Mouse (Mus musculus) spleen, adult 12 weeks (tissue): ENCODE data around the gene Ddx55.
A peak's percentile ranks its signal among the peaks of the same experiment; 100 is the strongest.

Source experiments
- DNase-seq: peaks from one replicate; pipeline ENCODE4 v3.0.0; 2022; ENCODE audit warnings: low spot score

The Ddx55 gene

GRCm38 (mm10) chr5:124552558-124553307 lies at the start of gene Ddx55:
TSS of gene Ddx55 (plus strand) at chr5:124552864.
- DNase-seq: peak; percentile 81

DNA sequence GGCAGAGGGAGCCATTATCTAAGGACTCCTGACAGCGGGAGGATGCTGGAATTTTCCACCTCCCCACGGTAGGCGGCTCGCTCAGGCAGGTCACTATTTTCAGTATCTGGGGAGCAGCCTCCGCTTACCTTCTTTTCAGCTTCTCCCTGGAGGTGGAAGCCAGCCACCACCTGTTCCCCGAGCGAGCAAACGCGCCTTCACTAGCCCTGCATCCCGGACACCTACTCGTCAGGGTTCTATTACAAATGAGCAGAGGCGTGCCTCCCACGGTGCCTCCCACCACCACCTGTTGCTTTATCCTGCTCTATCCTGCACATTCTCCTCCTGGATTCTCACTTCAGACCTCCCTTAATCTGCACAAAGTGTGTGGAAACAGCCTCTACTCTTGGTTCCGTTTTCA lies 48.9 kb upstream of the Ddx55 start:
- DNase-seq: no peak

- no peak for DNase-seq
These were observed 47.4 kb upstream of the Ddx55 start for GRCm38 (mm10) chr5:124505235-124505634.

DNA sequence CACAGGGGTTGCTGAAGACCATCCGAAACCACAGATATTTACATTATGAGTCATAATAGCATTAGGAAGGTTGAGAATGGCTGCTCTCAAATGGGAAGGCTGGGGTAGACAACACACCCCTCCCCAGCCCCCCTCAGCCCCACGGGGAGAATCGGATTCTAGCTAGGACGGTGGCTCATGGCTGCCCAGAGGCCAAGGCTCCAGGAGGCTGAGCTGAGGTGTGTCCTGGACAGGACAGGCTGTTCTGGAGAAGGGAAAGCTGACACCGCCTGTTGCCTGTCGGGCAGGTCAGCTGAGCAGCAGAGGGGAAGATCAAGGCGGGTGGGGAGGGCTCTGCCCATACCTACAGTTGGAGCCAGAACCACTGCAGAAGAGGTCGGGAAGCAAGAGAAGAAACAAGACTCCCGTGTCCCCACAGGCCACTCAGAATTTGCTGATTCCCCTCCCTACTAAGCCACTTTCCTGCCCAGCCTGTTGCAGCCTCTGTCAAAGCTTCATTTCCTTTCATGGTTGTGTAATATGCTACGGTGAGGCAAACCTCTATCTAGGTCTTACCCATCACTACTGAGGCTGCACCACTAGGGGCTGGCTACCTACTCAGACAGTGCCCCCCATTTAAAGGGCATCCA lies 45.8 kb upstream of the Ddx55 start:
- no peak for DNase-seq

DNA sequence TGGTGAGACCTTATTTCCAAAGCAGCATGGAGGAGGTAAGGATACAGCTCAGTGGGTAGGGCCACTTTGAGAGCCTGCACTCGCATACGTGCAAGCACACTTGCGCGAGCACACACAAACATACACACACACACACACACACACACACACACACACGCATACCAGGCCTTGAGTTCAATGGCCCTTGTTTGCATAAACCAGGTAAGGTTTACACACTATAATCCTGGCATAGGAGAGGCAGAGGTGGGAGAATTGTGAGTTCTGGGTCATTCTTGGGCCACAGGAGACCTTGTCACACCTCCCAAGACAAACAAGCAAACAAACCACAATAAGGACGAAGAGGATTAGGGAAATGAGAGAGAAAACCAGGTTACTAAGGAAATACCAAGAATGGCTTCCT lies 43.5 kb upstream of the Ddx55 start:
- no peak for DNase-seq

DNA sequence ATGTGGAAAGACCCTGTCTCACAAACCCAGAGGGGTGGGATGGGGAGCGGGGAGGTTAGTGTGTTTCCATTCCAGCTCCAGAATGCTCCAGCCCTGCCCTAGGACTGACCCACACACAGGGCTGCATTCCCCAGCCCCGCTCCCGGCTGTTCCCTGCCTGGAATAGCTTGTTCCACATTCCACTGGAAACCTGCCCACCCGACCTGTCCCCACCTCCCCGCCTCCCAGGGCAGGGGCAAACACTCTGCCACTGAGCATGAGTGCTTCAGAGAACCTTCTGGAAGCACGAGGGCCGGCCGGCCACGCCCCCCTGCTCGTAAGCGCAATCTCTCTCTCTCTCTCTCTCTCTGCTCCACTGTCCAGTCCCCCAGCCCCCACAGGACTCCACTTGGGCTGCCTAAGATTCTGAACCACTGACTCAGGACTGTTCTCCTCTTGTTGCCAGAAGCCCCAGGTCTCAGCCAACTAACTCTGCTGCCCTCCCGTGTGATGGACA lies 42.9 kb upstream of the Ddx55 start:
- no peak for DNase-seq

DNA sequence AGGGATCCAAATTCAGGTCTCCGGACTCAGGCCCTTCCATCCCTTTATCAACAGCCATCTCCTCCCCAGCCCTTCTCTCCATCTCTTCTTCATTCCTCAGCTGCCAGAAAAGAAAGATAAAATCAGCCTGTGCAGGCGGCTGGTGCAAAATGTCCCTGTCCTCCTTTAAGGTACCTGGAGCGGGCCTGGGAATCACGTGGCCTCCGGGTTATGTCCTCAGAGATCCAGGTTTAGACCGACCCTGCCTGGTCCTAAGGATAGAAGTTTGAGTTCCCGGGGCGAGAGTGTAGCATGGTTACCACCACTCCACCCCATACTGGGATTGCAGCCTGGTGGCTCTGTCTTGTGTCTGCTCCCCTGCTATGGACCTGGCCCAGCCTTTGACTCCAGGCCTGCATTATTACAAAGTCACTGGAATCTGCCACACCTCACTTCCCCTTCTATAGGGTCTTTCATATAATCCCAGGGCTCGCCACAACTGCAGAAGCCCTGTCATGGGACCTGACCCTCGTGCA lies 42.1 kb upstream of the Ddx55 start:
- DNase-seq: no peak

- no peak for DNase-seq
These were observed 36.9 kb upstream of the Ddx55 start for GRCm38 (mm10) chr5:124515789-124516188.

- no peak for DNase-seq
These were observed 34.0 kb upstream of the Ddx55 start for GRCm38 (mm10) chr5:124518648-124519047.

DNA sequence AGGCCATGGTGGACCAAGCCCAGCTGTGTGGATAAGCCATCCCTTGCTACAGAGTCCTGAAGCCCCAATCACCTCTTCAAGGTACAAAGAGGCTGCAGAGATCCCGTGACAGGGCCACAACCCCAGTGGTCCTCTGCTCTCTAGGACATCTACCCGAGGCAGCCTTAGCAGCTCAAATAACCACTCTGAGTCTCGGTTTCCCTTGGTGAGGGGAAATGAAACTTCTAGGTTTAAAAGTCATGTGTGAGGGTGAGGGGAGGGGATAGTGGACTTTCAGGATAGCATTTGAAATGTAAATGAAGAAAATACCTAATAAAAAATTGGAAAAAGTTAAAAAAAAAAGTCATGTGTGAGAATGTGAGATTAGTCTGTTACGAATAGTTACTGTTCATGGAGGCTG lies 31.1 kb upstream of the Ddx55 start:
- no peak for DNase-seq

DNA sequence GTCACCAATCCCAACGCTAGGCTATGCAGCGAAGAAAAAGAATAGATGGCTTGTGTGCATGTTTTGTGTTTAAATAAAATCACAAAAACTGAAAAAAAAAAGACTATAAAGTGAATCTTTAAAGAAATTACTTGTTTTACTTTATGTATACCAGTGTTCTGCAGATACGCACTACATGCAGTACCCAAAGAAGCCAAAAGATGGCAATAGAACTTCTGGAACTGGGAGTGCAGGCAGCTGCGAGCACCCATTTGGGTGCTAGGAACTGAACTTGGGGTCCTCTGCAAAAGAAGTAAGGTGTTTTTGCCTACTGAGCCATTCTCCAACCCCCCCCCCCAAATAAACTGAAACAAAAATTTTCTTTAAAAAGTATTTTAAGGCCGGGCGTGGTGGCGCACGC lies 29.6 kb upstream of the Ddx55 start:
- DNase-seq: no peak

DNA sequence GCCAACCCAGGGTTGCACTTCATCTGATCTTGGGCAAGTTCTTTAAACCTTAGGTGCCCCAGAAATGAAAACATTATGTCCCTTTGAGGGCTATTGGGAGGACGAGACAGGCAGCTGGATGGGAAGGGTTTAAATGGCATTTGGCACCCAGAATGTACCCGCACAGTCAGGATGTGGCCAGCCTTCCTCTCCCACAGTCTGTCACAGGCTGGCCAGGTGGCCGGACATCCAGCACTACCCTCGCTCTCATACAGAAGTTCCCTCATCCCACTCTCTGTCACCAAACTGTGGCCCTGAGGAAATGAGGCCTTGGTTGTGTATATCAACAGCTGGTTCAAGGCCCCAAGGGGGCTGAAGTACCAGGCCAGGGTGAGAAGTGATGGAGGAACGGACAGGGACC lies 27.7 kb upstream of the Ddx55 start:
- DNase-seq: no peak

- no peak for DNase-seq
These were observed 24.3 kb upstream of the Ddx55 start for GRCm38 (mm10) chr5:124528351-124528750.

- DNase-seq: no peak
These were observed 23.9 kb upstream of the Ddx55 start for GRCm38 (mm10) chr5:124528791-124529190.

GRCm38 (mm10) chr5:124529191-124529651 lies 23.4 kb upstream of the Ddx55 start:
- no peak for DNase-seq

DNA sequence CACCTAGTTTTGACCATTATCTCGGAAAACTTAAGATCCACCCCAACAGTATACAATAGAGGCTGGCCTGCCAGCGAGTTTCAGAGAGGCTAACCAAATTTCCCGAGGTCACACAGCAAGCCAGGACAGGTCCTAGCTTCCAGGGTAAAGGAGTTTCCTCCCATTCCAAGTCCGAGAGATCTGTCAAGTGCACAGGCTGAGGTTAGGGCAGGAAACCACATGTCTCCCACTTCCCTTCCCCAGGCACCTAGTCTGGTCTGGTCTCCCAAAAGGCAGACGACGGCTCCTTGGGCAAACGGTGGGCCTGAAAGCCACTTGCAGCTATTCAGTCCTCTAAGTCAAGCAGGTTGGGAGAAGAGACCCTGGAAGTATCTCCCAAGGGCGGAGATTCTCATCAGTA lies 23.0 kb upstream of the Ddx55 start:
- DNase-seq: no peak

- DNase-seq: no peak
These were observed 21.7 kb upstream of the Ddx55 start, which contains the start of gene Rilpl1 for GRCm38 (mm10) chr5:124530655-124531582. TSS of gene Rilpl1 (minus strand) at chr5:124531391.

GRCm38 (mm10) chr5:124531583-124531930 lies 21.1 kb upstream of the Ddx55 start:
- DNase-seq: no peak

DNA sequence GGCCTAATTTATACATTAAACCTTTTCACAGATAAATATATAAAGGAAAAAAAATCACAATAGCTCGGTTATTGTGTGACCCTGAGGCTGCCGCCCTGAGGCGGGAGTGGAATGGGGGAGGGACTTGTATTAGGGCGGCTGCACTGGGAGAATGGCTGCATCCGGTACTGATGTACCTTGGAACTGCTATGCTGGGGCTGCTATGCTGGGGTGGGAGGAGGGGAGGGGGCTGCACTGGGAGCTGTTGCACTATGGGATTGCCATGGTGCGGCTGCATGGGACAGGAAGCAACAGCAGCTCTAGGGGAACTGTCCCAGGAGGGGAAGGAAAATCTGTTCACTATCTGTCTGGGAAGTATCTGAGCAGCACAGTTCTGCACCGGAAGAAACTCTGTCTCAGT lies 20.2 kb upstream of the Ddx55 start:
- no peak for DNase-seq

DNA sequence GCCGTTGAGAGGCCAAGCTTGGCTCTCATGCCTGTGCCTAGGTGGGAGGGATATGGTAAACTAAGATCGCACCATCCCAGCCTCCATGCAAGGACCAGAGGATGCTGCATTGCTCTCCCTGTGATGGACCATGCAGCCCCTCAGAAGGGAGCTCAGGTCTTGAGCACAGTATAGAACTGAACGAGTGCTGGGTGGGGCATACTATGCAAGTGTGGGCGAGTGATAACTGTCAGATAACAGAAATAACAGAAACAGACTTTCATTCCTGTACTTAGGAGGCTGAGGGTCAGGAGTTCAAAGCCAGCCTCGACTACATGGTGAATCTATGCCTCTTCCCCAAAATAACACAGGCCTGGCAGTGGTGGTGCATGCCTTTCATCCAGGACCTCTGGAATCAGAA lies 17.6 kb upstream of the Ddx55 start:
- DNase-seq: no peak

- no peak for DNase-seq
These were observed 15.9 kb upstream of the Ddx55 start for GRCm38 (mm10) chr5:124536776-124537175.
